Mouse (Mus musculus): Measurements from ENCODE around the gene Atl1. TPM values are rescaled to one million over a fixed set of nuclear protein-coding genes. Genes with fewer than 3 reads are reported as not detected.

The Atl1 gene
- total RNA-seq, 1 experiment from 2014 or later, result 4.8 TPM

DNA sequence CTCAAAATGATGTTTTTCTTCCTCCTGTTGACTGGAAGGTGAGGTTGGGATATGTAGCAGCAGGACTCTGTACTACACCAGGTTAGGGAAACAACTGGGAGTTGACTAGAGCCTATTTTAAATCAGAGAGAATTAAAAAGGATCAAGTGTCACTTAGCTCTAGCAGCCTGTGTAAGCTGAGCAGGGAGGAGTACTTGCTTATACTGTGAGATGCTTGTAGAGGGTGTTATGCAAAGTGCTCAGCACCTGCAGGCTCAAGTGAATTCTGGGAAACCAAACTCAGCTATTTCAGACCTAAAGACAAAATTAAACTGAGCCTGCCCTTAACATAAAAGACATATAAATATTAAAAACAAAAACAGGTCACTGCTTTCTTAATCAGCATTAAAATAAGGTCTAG is 81.3 kb downstream of the Atl1 start:
- no peak for ATAC-seq (replicated peaks in 1 of 2; ENCODE audit: insufficient read depth in 1 of 2, low FRiP score in 2 of 2, low TSS enrichment in 1 of 2, low read depth in 1 of 2, poor library complexity in 2 of 2, severe bottlenecking in 2 of 2)

DNA sequence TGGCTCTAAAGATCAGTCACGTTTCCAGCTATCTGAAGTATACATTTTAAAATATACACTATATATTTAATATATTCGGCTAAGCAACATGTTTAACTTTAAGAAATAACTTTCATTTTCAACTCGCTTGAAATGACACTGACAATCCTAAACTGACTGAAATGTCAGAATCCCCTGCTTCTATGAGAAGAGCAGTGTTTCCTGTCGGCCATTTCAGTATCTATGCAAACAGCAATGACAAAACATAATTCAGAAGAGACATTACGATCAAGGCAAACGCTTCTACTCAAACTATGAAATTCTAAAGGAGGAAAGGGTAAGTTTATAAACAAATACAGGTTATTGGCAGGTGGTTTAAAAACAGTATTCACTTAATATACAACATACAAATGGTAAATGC is 84.3 kb downstream of the Atl1 start:
- ATAC-seq (replicated peaks in 1 of 2; ENCODE audit: insufficient read depth in 1 of 2, low FRiP score in 2 of 2, low TSS enrichment in 1 of 2, low read depth in 1 of 2, poor library complexity in 2 of 2, severe bottlenecking in 2 of 2), result no peak

DNA sequence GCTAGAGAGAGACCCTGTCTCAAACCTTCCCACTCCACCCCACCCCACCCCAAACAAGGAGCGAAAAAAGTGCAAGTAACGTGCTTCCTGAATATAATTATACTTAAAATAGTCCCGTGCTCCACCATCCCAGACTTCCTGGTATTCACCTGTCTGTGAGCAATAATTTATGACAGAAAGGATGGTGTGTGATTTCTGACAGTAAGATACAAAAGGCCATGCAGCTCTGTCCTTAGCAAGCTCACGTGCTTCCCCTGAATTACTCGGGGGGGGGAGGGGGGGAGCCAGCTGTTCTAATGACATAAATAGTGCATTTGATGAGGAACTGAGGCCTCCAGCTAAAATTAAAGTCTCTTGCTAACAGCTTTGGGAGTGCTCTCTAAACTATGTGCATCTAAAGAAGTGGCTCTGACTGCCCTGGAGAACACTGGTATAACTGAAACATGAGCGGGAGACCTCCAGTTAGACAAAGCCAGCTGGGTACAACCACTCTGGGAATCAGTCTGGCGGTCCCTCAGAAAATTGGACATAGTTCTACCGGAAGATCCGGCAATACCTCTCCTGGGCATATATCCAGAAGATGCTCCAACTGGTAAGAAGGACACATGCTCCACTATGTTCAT is 85.1 kb downstream of the Atl1 start:
- no peak for ATAC-seq (replicated peaks in 1 of 2; ENCODE audit: insufficient read depth in 1 of 2, low FRiP score in 2 of 2, low TSS enrichment in 1 of 2, low read depth in 1 of 2, poor library complexity in 2 of 2, severe bottlenecking in 2 of 2)

DNA sequence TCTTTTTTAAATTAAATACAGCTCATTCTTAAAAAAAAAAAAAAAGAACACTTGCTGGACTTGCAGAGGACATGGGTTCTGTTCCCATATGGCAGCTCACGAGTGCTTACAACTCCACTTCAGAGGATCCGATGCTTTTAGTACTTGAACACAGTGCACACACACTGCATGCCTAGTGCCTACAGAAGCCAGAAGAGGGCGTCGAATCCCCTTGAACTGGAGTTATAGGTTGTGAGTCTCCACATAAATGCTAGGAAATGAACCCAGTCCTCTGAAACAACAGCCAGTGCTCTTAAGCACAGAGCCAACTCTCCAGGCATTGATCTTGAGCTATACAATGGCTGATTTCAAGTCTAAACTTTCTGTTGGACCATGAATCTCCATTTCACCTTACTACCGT is 90.5 kb downstream of the Atl1 start:
- ATAC-seq (replicated peaks in 1 of 2; ENCODE audit: insufficient read depth in 1 of 2, low FRiP score in 2 of 2, low TSS enrichment in 1 of 2, low read depth in 1 of 2, poor library complexity in 2 of 2, severe bottlenecking in 2 of 2), result no peak

DNA sequence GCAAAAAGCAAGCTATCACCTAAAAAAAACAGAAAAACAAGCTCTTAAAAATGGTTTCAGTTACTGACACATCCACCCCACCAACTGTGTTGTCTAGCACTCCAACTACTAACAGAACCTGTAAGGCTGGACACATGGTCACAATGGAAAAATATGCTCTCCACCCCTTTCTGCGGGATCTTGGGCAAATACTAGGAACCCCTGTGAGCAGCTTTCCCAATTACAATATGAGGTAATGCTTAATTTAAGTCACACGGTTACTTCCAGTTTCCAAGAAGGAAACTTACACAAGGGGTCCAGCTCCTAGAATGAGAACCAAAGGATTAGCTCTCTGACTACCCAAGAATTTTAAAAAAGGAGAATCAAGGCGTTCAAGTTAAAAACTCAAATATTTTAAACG is 93.1 kb downstream of the Atl1 start:
- ATAC-seq (replicated peaks in 1 of 2; ENCODE audit: insufficient read depth in 1 of 2, low FRiP score in 2 of 2, low TSS enrichment in 1 of 2, low read depth in 1 of 2, poor library complexity in 2 of 2, severe bottlenecking in 2 of 2), result no peak

DNA sequence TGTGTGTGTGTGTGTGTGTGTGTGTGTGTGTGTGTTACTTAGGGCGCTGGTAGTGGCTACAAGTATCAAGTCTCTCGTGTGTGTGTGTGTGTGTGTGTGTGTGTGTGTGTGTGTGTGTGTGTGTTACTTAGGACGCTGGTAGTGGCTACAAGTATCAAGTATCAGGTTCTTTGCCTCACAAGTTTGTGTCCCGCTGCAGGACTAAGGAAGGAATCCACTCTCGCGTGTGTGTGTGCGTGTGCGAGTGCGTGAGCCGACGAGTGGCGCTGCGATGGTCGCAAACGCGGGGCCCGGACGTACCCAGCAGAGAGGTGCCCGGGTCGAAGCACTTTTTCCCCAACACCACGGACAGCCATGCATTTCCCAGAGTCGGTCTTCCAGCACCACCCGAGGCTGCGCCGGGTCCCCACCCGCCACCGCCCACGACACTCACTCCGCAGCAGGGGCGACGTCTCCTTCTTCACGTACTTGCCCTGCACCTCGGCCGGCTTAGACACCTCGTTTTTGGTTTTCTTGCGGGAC is 93.9 kb downstream of the Atl1 start:
- ATAC-seq (replicated peaks in 1 of 2; ENCODE audit: insufficient read depth in 1 of 2, low FRiP score in 2 of 2, low TSS enrichment in 1 of 2, low read depth in 1 of 2, poor library complexity in 2 of 2, severe bottlenecking in 2 of 2), result peak in 1 of 2 experiments; percentile 49; a peak in 1 of 4 replicates

DNA sequence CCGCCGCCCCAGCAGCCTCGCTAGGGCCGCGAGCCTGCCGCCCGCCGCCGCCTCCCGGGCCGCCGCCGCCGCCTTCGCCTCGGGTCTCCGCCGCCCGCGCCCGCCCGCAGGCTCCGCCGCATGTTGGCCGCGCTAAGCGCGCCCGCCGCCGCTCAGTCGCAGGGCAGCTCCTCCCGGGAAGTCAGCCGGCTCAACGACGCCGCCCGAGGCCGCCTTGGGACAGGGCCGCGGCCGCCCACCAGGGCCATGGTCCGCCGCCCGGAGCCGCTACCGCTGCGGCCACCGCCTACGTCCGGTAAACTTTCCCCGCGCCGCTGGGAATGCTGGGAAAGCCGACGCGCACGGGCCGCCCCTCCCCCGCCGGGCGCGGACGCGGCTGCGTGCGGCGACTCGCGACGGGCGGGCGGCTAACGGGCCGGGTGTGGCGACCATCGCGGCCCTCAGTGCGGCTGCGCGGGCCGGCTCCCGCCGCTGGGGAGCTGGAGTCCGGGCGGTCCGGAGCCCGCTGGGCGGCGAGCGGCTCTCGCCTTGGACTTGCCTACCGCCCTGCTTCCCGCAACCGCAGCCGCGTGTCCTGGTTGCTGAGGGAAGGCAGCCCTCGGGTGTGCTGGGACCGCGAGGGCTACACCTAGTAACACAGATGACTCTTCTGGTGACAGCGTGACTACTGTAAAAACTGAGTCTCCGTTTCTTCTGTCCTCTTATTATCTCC is 94.5 kb downstream of the Atl1 start, which contains the start of gene Sav1:
Sav1 (minus strand) TSS at position 217 of the 712 bp plus-strand sequence.
- peak; percentile 22 to 59; a peak in 3 of 4 replicates for ATAC-seq (replicated peaks in 1 of 2; ENCODE audit: insufficient read depth in 1 of 2, low FRiP score in 2 of 2, low TSS enrichment in 1 of 2, low read depth in 1 of 2, poor library complexity in 2 of 2, severe bottlenecking in 2 of 2)

DNA sequence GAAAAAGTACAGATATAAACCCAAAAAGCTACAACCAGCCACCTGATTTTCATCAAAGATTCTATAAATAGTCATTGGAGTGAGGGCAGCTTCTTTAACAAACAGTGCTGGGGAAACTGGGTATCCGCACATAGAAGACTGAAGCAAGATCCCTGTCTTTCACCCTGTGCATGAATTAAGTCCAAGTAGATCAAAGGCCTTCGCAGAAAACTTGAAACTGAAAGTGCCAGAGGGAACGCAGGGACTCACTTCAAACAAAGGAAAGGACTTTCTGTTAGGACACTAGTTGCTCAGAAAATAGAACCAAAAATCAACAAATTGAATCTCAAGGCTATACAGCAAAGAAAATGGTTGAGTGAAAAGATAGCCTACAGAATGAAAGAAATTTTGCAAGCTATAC is 103.0 kb downstream of the Atl1 start:
- no peak for ATAC-seq (replicated peaks in 1 of 2; ENCODE audit: insufficient read depth in 1 of 2, low FRiP score in 2 of 2, low TSS enrichment in 1 of 2, low read depth in 1 of 2, poor library complexity in 2 of 2, severe bottlenecking in 2 of 2)

DNA sequence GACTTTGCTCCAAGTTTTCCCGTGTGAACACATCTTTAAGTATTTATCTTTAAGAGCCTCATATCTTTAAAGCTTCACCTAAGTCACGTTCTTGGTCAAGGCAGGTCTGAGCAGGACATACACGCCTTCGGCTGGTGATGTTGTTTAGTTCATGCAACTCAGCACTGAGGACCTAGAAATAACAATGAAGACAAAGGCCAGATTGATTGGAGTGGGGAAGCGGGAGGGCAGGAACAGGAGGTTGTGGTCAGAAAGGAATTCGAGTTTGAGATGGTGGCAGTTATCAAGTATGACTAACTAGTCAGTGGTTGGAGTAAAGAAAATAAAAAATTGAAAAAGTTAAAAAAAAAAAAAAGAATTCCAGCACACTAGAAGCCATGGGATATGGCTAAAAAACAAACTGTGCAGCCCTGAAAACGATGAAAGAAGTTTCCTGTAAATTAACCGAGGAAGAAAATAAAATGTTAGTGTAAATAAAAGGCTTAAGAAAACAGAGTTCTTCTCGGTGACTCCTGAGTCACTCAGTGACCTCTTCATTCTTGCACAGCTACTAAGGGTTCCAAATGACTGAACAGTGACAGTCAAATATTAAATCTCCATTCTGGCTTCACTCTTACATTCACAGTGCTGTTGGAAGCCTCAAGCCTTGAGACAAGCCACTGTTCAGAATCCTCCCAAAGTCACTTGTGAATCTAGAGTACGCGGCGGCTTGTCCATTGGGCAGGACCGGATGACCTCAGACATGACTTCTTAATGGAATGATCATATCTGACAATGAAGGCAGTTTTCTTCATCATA is 106.0 kb downstream of the Atl1 start:
- no peak for ATAC-seq (replicated peaks in 1 of 2; ENCODE audit: insufficient read depth in 1 of 2, low FRiP score in 2 of 2, low TSS enrichment in 1 of 2, low read depth in 1 of 2, poor library complexity in 2 of 2, severe bottlenecking in 2 of 2)

DNA sequence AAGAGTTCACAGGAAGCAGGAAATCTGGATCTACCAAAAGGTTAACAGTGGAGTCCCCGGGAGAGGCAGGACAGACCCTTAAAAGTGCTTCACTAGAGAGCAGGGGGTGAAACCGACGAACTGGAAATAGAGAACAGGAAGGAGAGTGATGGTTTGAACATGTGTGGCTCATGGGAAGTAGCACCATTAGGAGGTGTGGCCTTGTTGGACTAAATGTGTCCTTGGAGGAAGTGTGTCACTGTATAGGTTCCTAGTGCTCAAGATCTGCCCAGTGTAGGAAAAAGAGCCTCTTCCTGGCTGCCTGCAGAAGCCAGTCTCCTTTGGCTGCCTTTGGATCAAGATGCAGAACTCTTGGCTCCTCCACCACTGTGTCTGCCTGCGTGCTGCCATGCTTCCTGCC is 112.7 kb downstream of the Atl1 start:
- no peak for ATAC-seq (replicated peaks in 1 of 2; ENCODE audit: insufficient read depth in 1 of 2, low FRiP score in 2 of 2, low TSS enrichment in 1 of 2, low read depth in 1 of 2, poor library complexity in 2 of 2, severe bottlenecking in 2 of 2)

DNA sequence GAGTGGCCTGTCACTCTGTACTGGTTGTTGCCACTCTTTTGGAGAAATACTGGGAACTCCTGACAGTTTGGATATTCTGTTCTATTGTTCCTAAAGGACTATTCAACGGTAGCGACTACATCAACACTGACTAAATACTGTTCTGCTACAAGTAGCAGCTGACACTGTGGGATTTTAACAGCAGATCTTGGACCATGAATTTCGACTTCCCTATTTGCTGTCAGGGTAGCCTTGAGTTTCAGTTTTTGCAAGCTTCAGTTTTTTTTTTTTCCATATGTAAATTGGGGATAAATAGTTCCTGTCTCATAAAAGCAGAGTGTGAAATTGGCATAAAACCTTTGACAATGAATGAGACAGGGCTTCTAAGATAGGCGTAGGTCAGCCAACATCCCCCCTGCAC is 117.9 kb downstream of the Atl1 start:
- ATAC-seq (replicated peaks in 1 of 2; ENCODE audit: insufficient read depth in 1 of 2, low FRiP score in 2 of 2, low TSS enrichment in 1 of 2, low read depth in 1 of 2, poor library complexity in 2 of 2, severe bottlenecking in 2 of 2), result no peak

DNA sequence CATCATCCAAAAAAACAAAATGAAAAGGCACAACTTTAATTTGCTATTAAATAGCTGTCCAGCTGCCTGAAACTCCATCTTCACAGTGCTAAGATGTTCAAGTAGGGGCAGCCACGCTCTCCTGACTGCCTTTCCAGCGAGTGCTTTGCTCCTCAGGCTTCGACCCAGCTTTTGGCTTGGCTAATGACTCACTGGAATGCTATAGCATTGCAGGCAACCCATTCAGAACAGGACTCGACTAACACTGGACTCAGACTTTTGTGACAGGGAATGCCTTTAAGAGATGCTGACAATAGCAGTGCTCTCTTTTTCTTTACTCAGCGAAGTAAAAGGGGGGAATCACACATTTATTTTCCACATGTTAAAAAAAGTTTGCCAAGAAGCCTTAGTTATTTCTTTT is 119.3 kb downstream of the Atl1 start:
- no peak for ATAC-seq (replicated peaks in 1 of 2; ENCODE audit: insufficient read depth in 1 of 2, low FRiP score in 2 of 2, low TSS enrichment in 1 of 2, low read depth in 1 of 2, poor library complexity in 2 of 2, severe bottlenecking in 2 of 2)

DNA sequence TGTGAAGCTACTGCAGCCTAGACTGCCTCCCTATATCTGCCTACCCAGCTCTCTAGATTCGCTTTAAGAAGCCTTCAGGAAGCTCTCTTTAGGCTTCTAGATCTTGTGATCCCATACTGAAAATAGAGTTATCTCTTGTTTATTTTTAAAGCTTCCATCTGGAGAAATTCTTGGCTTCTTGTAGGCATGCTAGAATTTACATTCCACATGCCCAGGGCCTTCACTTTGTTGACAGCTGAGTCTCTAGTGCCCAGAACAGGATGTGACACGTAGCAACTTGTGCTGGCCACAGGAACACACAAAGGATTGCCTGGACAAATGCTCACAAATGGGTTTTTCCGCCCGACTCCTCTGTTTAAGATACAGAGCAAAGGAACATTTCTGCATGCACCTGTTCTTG is 123.5 kb downstream of the Atl1 start:
- ATAC-seq (replicated peaks in 1 of 2; ENCODE audit: insufficient read depth in 1 of 2, low FRiP score in 2 of 2, low TSS enrichment in 1 of 2, low read depth in 1 of 2, poor library complexity in 2 of 2, severe bottlenecking in 2 of 2), result no peak

Other genes with a start within 250 kb of the Atl1 start
- gene Sos2, start 210.8 kb upstream of the Atl1 start, total RNA-seq (2017), result 45.8 and 58.7 TPM in 2 replicates
- gene L2hgdh, start 167.7 kb upstream of the Atl1 start, total RNA-seq (2017), result 18.2 and 26.6 TPM in 2 replicates
- gene Atp5s, start 167.7 kb upstream of the Atl1 start, total RNA-seq (2017), result 15.4 and 32.7 TPM in 2 replicates
- 0.13 TPM in 1 of 2 replicates, not detected in the other for gene Cdkl1, start 101.3 kb upstream of the Atl1 start, total RNA-seq (2017)
- 47.3 and 49.8 TPM in 2 replicates for gene Map4k5, start 586 bp downstream of the Atl1 start, total RNA-seq (2017)
- gene Sav1, start 94.4 kb downstream of the Atl1 start, total RNA-seq (2017), result 33.5 and 41.9 TPM in 2 replicates
- gene Nin, start 221.1 kb downstream of the Atl1 start, total RNA-seq (2017), result 51.4 and 90.5 TPM in 2 replicates

All from hematopoietic stem cell, adult 5-6 weeks (primary cell).